Mouse (Mus musculus): ENCODE results near the gene Padi4.

Padi4 gene

GRCm38 (mm10) chr4:140774025-140774800 is at the start of gene Padi4:
Gene Padi4 (minus strand): TSS chr4:140774236.
- DNase-seq (ENCODE audit: low spot score), result no peak

- DNase-seq (ENCODE audit: low spot score), result peak; percentile 74
Measured at GRCm38 (mm10) chr4:140821988-140822387, 48.0 kb upstream of the Padi4 start.

GRCm38 (mm10) chr4:140817413-140817812 is 43.4 kb upstream of the Padi4 start:
- DNase-seq (ENCODE audit: low spot score), result no peak

DNA sequence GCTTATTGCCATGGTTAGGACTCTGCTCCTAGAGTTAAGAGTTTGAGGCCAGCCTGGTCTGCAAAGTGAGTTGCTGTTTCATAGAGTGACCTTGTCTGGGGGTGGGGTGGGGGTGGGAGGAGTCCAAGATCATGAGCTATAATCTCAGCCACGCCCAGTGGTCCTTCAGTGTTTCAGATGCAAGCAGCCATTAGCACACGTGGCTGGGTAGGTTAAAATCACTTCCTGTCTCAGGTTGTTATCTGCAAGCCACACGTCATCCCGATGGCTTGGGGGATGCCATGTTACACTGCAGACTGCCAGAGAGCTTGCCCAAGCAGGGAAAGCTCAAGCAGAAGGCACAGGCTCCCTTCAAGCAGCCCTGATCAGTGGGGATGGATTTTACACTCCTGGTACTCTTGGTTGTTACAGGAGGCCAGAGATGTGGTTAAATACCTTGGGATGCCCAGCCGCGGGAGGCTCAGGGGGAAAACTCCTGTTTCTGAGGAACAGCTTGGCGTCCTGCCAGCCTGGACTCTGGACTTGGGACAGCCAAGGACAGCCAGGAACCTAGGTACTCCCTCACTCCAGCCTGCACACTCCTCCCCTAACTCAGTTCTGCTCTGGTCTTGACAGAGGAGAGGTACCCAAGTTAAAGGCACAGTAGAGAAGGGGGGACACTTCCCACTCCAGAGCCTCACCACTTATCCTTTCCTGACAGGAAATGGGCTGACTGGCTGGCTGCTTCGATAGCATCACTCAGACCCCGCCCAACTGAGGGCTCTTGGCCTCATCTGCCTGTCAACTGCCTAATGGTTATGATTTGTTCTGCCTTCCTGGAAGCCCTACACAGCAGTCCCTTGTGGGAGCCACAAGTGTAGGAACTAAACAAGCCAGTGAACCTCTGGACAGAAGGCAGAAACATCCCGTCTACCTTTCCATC is 42.2 kb upstream of the Padi4 start:
- DNase-seq (ENCODE audit: low spot score), result peak; percentile 64

- DNase-seq (ENCODE audit: low spot score), result no peak
Measured at GRCm38 (mm10) chr4:140815496-140815895, 41.5 kb upstream of the Padi4 start.

GRCm38 (mm10) chr4:140814241-140815225 is 40.5 kb upstream of the Padi4 start:
- DNase-seq (ENCODE audit: low spot score), result no peak

GRCm38 (mm10) chr4:140813358-140814185 is 39.5 kb upstream of the Padi4 start:
- DNase-seq (ENCODE audit: low spot score), result no peak

- no peak for DNase-seq (ENCODE audit: low spot score)
Measured at GRCm38 (mm10) chr4:140812609-140813008, 38.6 kb upstream of the Padi4 start.

DNA sequence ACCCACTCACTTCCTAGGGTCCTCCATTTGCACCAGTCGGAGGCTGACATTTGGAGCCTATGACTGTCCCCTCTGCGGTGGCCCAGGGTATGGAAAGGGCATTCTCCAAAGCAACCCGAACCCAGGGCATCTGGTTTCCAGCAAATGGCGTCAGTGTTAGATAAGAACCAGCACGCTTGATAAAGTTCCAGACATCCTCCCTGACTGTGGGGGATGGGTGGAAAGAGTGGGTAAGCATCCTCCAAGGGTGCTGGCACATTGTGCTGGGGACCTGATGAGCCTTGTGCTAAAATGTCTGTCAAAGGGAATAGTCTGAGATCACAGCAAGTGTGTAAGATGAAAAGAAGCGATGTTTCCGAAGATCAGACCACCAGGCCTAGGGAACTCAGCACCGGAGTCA is 38.2 kb upstream of the Padi4 start:
- DNase-seq (ENCODE audit: low spot score), result no peak

DNA sequence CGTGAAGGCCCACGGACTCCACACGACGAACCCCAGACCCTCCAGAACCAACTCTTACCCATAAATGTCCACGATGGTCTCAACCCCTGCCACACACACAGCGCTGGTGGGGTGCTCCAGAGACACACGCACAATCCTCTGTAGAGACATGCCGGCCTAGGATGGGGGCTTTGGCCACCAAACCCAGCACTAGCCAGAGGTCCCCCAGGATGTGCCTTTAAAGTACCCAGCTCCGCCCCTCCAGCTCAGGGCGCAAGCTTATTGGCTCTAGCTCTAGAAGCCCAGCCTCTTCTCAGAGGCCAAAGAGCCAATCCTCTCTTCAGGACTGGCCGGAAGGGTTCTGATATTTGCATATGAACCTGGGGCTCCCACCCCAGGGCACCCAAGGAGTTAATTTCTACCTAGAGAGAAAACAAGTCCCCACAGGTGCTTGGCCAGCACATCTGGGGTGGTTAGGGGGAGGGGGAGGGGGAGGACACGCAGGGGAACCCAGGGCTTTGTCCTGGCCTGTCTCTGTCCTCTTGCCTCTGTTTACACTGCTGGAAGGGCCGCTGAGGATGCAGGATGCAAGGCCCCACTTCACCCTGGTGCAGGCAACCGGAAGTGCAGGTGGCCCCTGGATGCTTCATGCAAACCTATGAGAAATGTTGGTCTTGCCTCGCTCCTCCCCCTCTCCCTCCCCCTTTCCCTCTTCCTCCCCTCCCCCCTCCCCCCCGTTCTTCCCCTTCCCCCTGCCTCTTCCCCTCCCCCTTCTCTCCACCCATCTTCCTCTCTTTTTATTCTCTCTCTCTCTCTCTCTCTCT is 36.6 kb upstream of the Padi4 start, which contains the start of gene Padi3:
TSS of gene Padi3 (minus strand) at position 191 of the 803 bp plus-strand sequence.
- no peak for DNase-seq (ENCODE audit: low spot score)

GRCm38 (mm10) chr4:140809118-140809517 is 35.1 kb upstream of the Padi4 start:
- DNase-seq (ENCODE audit: low spot score), result no peak

DNA sequence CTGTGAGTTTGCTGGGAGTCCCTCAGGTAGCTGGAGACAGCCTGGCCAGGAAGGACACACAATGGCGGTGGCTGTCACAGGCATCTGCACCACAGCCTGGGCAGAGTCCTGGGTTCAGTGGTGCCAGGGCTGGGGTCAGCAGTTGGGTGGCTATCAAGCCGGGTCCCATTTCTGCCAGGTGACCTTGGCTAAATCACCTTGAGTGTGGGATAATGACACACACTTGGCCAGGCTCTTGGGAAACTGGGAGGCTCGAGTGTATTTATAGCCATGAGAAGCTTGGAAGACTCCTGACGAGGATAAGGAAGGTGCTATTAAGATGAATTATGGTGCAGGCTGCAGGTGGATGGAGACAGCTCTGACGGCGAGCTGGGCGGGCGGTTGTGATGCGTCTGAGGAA is 30.6 kb upstream of the Padi4 start:
- no peak for DNase-seq (ENCODE audit: low spot score)

GRCm38 (mm10) chr4:140801364-140801763 is 27.3 kb upstream of the Padi4 start:
- DNase-seq (ENCODE audit: low spot score), result no peak

- no peak for DNase-seq (ENCODE audit: low spot score)
Measured at GRCm38 (mm10) chr4:140796786-140797185, 22.8 kb upstream of the Padi4 start.

DNA sequence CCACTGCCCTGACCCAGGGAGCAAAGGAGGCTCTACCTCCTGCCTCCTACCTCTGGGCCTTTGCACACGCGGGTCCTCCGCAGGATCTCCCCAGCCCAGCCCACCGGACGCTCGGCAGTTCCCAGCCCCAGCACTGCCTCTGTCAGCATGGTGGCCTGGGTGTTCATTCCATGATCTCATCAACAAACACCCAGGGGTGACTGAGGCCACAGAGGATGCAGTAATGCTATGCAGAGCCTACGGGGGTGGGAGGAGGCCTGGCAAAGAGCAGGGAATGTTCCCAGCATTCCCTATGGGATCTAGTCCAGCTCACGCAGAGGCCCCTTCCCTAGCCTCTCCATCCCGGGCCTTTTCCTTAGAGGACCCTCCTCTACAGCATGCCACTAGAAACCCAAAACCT is 20.6 kb upstream of the Padi4 start:
- no peak for DNase-seq (ENCODE audit: low spot score)

DNA sequence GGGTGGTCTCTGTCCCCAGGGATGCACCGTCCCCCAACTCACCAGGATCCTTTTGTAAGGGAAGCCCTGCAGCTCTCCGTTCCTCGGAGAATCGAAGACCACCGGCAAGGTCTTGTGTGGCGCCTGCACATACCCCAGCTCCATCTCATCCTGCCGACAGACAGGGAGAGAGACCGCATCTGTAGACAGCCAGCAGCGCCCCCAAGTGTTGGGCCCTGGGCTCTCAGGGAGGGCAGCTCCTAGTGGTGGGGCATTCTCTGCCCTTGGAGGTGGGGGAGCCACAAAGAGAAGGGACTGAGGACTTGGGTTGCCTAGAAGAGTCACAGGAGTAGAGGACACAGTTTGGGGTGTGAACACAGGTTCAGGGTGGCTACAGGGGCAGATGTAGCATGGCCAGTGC is 19.8 kb upstream of the Padi4 start:
- no peak for DNase-seq (ENCODE audit: low spot score)

- no peak for DNase-seq (ENCODE audit: low spot score)
Measured at GRCm38 (mm10) chr4:140792584-140792983, 18.5 kb upstream of the Padi4 start.

DNA sequence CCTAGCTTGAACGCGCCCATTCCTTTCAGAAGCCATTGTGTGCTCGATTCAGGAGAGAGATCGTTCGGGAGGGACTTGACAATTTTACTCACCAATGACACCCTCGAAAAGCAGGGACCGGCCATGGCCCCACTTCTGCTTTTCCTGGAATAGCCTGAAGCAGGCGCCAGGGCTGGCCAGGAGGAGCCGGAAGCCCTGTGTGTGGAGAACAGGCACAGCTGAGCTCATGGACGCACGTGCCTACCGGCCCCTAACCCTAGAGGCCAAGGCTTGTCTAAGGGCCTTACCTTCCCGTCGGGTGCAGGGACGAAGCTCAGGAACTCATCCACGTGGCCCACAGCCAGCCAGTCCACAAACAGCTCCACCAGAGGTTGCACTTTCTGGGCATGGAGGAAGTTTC is 17.0 kb upstream of the Padi4 start:
- DNase-seq (ENCODE audit: low spot score), result no peak

- no peak for DNase-seq (ENCODE audit: low spot score)
Measured at GRCm38 (mm10) chr4:140789983-140790382, 15.9 kb upstream of the Padi4 start.

GRCm38 (mm10) chr4:140788983-140789382 is 14.9 kb upstream of the Padi4 start:
- peak; percentile 60 for DNase-seq (ENCODE audit: low spot score)

Data from c-Kit-positive CD71-positive TER-119-positive erythroid progenitor cells, embryonic 14.5 days (primary cell).